Mouse (Mus musculus): ENCODE results near the gene Ugt1a8. TPM values are rescaled to one million over a fixed set of nuclear protein-coding genes. Genes with fewer than 3 reads are reported as not detected.

Ugt1a8 gene
- total and polyA plus RNA-seq, 3 experiments: not detected

GRCm38 (mm10) chr1:88233421-88234247 lies 146.0 kb downstream of the Ugt1a8 start:
- H3K27me3 ChIP-seq (ENCODE audit: control insufficient read depth in 1 of 2, insufficient read depth in 2 of 2, low read length in 2 of 2): no peaks in the 10 kb centered on the region
- H3K4me3 ChIP-seq (ENCODE audit: control insufficient read depth in 1 of 2, insufficient read depth in 1 of 2, low read depth in 2 of 2, low read length in 2 of 2): no peak overlapping the region
- no peaks in the 10 kb centered on the region for H3K79me2 ChIP-seq (ENCODE audit: control insufficient read depth, insufficient read depth, low read length, poor library complexity)
- no peak overlapping the region for H3K9ac ChIP-seq (ENCODE audit: control insufficient read depth, low read depth, low read length, poor library complexity, severe bottlenecking)
- no peaks in the 10 kb centered on the region for H3K4me1 ChIP-seq (ENCODE audit: control insufficient read depth in 1 of 2, insufficient read depth in 2 of 2, low read length in 2 of 2)
- no peaks in the 10 kb centered on the region for H3K9me3 ChIP-seq (replicated peaks; ENCODE audit: insufficient read depth, low read length)
- DNase-seq (ENCODE audit: low read depth, low spot score): no peak
- no peak overlapping the region for H3K27ac ChIP-seq (ENCODE audit: control insufficient read depth, low read depth, low read length)
- no peak for TF ChIP-seq JUND (IDR thresholded peaks at IDR 0.05; ENCODE audit: low read depth, low read length)
- no peak for TF ChIP-seq POLR2AphosphoS2 (IDR thresholded peaks at IDR 0.05; ENCODE audit: low read length)
- no peak for TF ChIP-seq POLR2AphosphoS5 (IDR thresholded peaks at IDR 0.05; ENCODE audit: borderline replicate concordance, low read depth, low read length)
- H3K36me3 ChIP-seq (ENCODE audit: control insufficient read depth in 1 of 2, insufficient read depth in 2 of 2, low read length in 2 of 2): no peaks in the 10 kb centered on the region

- DNase-seq (ENCODE audit: low read depth, low spot score): no peak
- no peaks in the 10 kb centered on the region for H3K36me3 ChIP-seq (ENCODE audit: control insufficient read depth in 1 of 2, insufficient read depth in 2 of 2, low read length in 2 of 2)
- no peak for TF ChIP-seq ZC3H11A (IDR thresholded peaks at IDR 0.05; ENCODE audit: low read depth, low read length)
- TF ChIP-seq KAT2A (conservative IDR thresholded peaks at IDR 0.05; ENCODE audit: low read depth, low read length): no peak
- no peak for TF ChIP-seq GATA1 (IDR thresholded peaks at IDR 0.05; ENCODE audit: low read depth, low read length)
- no peak for TF ChIP-seq SMC3 (IDR thresholded peaks at IDR 0.05; ENCODE audit: low read depth, low read length)
- TF ChIP-seq TAL1 (IDR thresholded peaks at IDR 0.05; ENCODE audit: low read length): no peak
- TF ChIP-seq E2F4 (IDR thresholded peaks at IDR 0.05; ENCODE audit: borderline replicate concordance, low read depth, low read length): no peak
- no peak for TF ChIP-seq ZKSCAN1 (IDR thresholded peaks at IDR 0.05; ENCODE audit: low read depth, low read length)
- TF ChIP-seq TCF12 (IDR thresholded peaks at IDR 0.05; ENCODE audit: low read depth, low read length): no peak
- no peak for TF ChIP-seq ZNF384 (IDR thresholded peaks at IDR 0.05; ENCODE audit: low read depth, low read length)
- TF ChIP-seq ETS1 (IDR thresholded peaks at IDR 0.05; ENCODE audit: low read depth, low read length): no peak
- TF ChIP-seq CTCF (IDR thresholded peaks at IDR 0.05 in 2 of 3, conservative IDR thresholded peaks at IDR 0.05 in 1 of 3; ENCODE audit: control insufficient read depth in 1 of 3, insufficient read depth in 1 of 3, low read depth in 2 of 3, low read length in 3 of 3, poor library complexity in 1 of 3, severe bottlenecking in 1 of 3): no peak
- no peak for TF ChIP-seq CHD2 (IDR thresholded peaks at IDR 0.05; ENCODE audit: low read length)
- no peak for TF ChIP-seq ELF1 (IDR thresholded peaks at IDR 0.05; ENCODE audit: low read depth, low read length)
- no peak for TF ChIP-seq RCOR1 (IDR thresholded peaks at IDR 0.05; ENCODE audit: low read depth, low read length)
- no peak overlapping the region for H3K9ac ChIP-seq (ENCODE audit: control insufficient read depth, low read depth, low read length, poor library complexity, severe bottlenecking)
- no peaks in the 10 kb centered on the region for H3K4me1 ChIP-seq (ENCODE audit: control insufficient read depth in 1 of 2, insufficient read depth in 2 of 2, low read length in 2 of 2)
- H3K27ac ChIP-seq (ENCODE audit: control insufficient read depth, low read depth, low read length): no peak overlapping the region
- H3K27me3 ChIP-seq (ENCODE audit: control insufficient read depth in 1 of 2, insufficient read depth in 2 of 2, low read length in 2 of 2): no peaks in the 10 kb centered on the region
- H3K79me2 ChIP-seq (ENCODE audit: control insufficient read depth, insufficient read depth, low read length, poor library complexity): no peaks in the 10 kb centered on the region
- no peaks in the 10 kb centered on the region for H3K9me3 ChIP-seq (replicated peaks; ENCODE audit: insufficient read depth, low read length)
- no peak overlapping the region for H3K4me3 ChIP-seq (ENCODE audit: control insufficient read depth in 1 of 2, insufficient read depth in 1 of 2, low read depth in 2 of 2, low read length in 2 of 2)
These were observed 146.6 kb downstream of the Ugt1a8 start for GRCm38 (mm10) chr1:88234248-88234610.

Data from MEL (cell line).